Mouse (Mus musculus) adrenal gland, postnatal 25 days (tissue): ENCODE results near the gene Cwc27. TPM values are rescaled to one million over a fixed set of nuclear protein-coding genes. Genes with fewer than 3 reads are reported as not detected.

Source experiments
- DNase-seq: peaks from one replicate; pipeline ENCODE4 v3.0.0; 2021; ENCODE audit warnings: mixed read lengths
- total RNA-seq: library from RNA; stranded (reverse); gene quantifications from 2 replicates; pipeline ENCODE4 v1.2.3, GENCODE M21; 2021

Cwc27 gene
- total RNA-seq, 1 experiment from 2014 or later, result 19.6 TPM

DNA sequence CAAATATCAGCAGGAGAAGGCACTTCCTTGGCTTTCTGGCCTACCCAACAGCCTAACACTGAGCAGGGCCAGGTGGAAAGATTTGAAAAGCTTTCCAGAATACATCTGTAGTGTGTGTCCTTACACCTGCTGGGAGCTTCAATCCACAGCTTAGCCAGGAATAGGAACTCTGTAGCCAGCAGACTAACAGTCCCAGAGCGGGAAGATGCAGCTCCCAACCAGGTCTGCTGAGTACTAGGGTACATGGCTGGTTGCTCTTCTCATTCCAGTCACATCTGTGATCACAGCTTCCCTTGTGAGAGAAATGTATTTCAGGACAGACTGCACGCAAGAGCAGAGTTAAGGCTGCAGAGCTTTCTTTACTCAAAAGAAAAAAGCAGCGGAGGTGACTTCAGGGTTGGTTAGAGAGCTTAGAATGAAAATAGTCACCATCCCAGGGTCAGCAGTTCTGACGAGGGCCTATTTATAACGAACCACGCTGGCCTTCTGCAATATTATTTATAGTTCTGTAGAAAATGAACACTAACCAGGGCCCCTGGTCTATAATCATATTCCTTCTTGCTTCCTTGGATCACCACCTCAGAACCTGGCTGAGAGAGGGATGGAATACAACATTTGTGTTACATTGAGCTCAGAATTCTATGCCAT lies 171.0 kb downstream of the Cwc27 start:
- DNase-seq, result no peak

DNA sequence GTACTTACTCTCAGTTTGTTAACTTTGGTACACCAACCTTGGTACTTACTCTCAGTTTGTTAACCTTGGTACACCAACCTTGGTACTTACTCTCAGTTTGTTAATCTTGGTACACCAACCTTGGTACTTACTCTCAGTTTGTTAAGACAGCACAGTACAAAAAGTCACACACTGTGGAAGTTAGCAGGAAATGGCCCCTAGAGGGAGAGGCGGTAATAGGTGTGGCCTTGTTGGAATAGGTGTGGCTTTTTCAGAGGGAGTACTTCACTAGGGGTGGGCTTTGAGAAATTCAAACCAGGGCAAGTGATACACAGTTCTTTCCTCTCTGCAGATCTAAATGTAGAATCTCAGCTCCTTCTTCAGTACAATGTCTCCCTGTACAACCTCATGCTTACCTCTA lies 172.8 kb downstream of the Cwc27 start:
- no peak for DNase-seq

DNA sequence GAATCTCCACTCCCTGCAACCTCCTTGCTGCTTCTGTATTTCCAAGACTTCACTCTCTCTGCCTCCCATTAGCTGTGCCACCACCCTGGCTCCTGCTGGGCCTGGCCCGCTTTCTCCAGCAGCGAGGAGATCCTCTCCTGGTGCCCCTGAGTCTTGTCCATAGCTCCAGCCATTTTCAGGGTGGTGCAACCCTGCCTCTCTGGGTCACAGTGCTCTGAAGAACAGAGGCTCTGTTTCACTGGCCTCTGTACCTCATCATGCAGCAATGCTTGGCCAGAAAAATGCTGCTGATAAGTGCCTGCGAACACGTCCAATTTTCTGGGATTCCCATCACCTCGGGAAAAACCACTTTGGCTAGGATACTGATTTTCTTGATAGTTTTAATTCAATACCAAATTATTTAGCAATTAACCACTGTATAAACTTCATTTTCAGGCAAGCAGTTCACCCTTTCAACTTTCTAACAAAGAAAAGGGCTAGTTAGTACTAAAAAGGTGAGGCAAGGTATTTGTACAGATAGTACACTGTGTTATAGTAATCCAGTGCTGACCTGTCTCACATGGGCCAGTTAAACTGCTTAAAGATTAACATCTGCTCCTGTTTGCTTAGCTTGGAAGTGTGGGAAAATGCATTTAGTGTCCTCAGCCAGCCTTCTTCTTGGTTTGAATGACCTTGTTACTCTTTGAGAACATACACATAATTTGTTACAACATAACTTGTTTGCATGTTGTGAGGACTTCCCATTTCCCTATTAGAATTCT lies 176.1 kb downstream of the Cwc27 start:
- DNase-seq, result no peak

DNA sequence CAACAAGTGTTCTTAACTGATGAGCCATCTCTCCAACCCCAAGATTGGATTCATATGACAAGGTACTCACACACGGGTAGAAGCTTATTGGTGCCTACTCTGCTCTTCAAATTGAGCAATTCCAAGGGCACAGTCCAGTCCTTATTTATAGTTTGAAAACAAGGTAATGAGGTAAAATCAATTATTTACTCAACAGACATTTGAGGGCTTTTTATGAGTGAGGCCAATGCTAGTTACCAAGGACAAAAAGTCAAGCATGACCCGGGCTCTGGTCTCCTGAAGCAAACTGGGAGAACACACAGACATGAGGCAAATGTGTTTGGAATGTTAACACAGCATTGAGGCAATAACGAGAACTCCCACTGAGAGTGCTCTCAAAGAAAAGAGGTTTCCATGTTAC lies 178.0 kb downstream of the Cwc27 start:
- no peak for DNase-seq

DNA sequence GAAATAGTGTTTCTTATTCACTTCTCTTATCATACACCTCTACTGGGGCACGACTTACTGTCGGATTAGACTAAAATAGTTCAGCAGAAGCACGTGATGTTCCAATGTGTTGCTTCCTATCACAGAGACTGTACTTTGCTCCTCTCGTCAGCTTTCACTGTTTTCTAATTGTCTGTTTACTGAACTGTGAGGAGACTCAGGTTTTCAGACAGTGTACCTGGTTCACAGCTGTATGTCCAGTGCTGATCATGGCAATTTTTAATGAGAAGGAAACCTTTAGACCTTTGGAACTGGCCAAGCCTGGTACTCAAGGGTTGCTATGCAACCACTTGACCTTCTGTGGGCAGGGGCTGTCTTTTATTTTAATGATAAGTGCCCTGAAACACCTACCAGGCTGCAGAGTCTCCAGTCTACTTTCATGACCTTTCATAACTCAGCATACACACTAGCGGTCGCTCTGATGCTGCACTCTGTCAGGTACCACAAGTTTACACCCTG lies 180.9 kb downstream of the Cwc27 start:
- DNase-seq, result no peak

DNA sequence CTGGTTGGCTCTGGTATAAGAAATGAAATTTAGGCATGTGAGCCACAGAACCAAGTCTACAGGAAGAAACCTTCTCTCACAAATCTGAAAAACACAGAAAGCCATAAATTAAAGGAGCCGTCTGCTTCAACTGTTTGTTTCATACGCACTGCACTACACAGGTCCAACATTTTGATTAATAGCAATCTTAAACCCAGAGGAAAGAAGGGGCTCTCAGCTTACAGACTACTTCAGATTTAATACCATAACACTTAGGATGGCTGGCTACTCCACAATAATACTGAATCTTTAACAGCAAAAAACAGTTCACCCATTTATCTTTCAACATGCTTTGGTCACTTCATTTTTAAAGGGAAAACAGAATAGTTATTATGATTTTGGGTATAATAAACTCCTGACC lies 182.2 kb downstream of the Cwc27 start:
- no peak for DNase-seq

DNA sequence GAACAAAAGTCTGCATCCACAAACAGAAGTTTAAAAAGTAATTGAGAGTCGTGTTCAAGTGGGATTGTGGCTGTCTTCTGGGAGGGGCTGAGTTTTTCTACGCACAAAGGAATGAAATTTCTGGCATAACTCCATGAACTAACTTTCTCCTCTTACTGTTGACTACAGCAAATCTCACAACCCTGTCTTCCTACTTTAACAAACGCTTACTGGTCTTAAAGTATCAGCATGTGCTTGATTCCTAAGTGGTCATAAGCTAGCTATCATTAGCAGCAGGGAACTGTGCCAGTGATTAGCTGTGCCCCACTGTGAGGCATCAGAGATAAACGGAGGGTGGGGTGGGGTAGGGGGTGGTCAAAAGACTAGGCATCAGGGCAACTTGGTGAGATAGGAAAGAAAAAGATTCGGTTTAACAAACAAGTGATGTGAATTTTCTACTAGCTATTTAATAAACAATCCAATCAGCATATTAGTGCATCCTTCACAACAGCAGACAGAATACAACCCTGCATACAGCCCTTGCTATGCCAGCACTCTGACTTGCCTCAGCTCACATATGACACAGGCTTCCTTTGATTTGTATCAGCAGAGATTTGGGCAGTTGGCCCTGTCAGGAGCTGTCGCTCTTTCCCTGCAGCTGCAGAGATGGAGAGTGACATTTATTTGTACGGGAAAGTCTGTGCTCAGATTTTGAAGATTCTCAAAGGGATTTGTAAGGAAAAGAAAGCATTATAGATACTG lies 184.3 kb downstream of the Cwc27 start:
- no peak for DNase-seq

DNA sequence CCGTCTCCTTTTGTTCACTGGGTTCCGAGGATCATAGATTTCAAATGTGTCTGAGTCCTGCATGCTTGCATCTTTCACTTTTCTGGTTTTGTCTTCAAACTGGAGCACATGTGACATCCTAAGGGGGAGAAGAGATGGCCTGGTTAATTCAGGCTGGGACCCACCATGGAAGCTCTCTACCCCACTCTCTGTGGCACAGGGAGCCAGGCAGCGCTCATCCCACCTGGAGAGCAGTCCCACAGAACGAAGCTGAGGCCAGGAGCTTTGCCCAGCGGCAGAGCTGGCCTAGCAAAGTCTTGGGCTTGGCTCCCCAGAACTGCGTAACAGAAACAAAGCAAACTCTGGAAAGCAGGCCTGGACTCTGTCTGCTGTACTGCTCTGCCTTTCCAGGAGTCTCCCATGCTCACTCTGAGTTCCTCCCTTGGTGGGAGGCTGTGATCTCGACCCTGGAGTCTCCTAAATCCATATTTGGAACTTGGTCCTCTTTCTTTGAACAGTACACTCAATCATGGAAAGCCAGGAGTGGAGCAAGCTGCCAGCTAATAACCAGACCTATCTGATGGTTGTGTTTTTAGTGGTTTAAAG lies 185.2 kb downstream of the Cwc27 start:
- DNase-seq, result no peak

DNA sequence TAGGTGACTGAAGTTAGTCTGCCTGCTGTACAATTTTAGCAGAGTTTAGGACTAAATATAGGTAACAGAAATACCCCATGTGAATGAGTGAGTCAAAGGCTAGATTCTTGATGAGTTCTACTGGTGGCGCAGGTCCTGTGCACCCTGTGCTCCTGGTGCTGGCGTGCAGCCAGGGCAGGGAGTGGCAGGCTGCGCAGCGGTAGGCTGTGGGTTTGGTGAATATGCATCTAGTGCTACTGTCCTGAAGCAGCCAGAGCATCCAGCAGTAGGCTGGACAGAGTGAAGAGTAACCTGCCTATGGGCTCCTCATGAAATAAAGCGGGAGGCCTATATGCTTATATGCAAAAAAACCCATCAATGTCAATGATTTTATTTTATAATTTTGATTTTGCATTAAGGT lies 186.1 kb downstream of the Cwc27 start:
- no peak for DNase-seq

DNA sequence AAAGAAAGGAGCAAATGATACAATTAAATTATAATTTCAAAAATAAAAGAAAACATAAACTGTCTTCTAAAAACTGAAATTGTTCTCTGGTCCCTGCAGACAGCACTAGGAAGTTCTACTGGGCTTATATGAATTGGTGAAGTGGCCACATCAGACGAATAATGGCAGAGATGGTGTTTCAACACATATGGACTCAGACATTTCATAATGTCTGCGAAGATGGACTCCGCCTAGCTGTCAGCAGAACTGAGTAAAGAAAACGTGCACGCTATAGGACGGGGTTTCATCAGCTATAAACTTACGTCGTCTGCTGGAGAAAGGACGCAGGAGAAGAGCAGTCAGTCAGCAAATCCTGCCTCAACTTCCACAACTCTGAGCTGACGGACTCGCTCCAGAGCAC lies 187.3 kb downstream of the Cwc27 start:
- no peak for DNase-seq

DNA sequence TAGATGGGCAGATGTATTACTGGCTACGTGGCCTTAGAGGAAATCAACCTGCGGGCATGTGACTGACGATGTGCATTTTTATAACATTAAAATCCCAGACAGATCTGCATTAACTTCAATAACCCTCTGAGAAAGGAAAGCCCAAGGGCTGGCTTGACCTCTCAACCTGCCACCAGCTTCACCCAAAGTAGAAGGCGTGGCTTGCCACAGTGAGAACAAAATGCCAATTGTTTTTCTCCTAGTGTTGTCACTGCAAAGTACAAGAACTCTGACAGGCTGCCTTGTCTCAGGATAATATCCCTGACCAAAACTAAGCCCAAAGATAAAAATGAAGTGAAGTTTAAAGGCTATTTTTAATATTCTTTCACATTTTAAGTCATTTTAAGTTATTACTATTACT lies 188.9 kb downstream of the Cwc27 start:
- DNase-seq, result no peak

DNA sequence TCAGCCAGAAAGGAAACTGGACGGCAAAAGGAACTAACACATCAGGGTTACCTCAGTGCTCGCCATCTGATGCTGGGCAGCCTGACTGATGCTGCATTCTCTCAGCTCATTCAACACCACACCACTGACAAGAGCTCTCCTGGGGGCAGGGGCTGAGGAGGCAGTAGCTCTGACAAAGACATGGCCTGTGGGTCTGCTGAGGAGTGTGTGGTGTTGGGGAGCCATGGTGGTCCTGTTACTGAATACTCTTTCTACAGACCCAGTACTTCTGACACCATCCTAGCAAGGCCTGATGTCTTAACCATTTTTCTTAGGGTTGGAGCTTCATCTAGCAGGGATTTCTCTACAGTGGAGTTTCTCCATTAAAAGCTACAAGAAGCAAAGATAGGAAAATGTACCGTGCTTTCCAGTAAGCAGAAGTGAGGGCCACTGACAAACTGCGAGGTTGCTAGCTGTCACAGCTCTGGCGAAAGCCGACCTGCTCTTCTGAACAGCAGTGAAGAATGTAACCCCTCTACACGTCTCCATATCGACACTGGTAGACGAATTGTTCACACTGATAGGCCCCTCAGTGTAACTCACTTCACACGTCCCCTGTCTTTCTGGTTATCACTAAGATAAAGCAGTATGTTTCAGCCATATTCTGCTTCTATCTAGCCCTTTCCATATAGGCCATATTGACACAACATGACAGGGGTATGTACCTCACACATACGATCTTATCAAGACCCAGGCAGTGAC lies 189.6 kb downstream of the Cwc27 start:
- no peak for DNase-seq

DNA sequence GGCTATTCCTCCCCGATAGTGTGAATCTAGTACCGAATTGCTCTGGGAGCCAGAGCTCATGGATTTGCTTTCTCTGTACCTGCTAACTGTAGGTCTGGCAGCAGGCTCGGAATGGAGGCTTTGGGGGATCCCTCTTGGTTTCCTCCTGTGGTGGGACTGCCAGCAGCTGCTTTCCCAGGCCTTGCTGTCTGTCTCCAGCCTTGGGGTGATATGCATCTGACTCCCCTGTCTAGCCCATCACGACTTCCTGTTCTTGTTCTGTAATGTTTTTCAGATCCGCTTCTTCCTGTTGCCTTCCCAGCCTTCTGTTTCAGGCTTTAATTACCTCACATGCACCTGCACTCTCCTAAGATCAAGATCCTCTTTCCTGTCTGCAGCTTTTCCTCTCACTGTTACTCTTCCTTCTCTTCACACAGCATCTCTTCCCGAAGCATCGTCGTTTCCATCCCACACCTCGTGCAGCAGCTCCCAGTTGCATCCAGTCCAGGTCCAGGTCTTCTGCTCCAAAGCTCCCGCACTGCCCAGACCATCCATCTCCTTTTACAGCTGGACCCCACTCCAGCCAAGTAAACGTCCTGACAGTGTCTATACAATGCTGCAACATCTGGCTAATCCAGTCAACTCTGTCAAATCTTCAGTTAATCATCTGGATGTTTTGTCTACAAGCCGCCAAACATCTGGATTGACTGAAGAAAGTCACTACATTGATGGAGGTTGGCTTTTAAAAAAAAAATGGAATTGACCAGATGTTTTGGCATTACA lies 193.6 kb downstream of the Cwc27 start:
- no peak for DNase-seq

DNA sequence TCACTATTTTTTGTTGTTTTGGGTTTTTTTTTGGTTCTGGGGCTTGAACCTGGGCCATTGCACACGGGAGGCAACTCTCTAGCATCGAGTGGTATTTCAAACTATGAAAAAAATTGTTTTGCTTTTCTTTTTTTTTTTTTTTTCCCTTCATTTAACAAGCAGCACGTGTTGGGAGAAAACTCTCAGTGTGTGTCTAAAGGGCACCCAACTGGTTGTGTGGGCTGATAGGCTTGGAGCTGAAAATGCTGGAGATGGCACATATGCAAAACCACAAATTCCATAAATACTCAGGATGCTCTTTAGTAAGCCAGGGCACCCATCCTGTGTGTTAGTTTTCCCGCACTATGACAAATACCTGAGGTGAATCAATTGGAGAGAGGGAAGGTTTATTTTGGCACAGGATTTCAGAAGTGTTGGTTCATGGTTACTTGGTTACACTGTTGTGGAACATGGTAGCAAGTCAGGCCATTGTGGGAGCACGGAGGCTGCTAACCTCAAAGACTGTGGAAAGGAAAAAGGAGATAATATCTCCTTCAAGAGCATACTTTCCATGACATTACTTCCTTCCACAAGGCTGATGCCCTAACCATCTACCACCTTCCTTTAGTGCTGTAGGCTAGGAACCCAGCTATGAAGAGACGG lies 194.7 kb downstream of the Cwc27 start:
- no peak for DNase-seq

DNA sequence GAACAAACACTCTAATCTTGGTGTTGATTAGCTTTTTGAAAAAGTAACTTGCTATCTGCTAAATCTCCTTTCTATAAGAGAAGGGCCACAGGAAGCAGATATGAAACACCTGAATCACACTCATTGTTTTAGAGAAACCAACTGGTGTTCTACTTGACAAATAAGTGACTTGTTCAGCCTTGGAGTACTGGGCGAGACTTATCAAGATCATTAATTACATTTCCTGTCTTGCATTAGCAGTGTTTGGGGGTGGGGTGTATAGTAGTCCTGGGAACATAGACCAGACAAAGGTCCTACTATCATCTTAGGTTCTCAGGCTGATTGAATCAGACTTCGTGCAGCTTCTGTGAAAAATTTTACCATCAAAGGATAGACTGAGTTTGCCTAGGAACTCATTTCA lies 196.5 kb downstream of the Cwc27 start:
- DNase-seq, result no peak

DNA sequence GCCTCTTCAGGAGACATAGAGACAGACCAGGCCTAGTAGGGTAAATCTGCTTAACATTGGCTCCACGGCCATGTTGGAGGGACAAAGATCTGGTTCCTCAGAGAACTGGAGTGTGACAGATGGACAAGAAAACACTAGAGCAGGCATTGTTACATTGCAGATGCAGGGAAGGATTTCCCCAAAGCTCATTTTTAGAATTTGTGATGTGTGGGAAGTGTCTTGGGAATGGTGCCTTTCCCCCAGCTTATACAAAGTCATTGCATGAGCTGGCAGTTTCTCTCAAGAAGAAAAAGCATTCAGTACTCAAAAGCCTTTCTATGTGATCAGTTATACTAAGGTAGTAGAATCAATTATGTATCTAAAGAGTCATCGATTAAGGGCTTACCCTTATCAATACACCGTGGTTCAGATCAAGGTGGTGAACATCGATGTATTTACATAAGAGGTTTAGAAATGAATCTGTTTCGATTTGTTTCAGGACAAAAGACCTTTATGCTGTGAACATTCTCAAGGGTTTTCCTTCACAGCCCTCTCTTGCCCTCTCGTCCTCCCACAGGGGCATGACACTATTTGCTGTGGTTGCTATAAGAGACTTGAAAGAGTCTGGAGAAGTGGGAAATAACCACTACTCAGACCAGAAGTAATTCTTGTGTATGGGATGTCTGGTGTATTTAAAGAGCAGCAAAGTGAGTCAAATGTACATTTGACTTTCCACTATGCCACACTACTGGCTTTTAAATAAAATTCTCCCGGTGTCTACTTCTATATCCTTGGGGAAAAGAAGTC lies 197.2 kb downstream of the Cwc27 start:
- no peak for DNase-seq

DNA sequence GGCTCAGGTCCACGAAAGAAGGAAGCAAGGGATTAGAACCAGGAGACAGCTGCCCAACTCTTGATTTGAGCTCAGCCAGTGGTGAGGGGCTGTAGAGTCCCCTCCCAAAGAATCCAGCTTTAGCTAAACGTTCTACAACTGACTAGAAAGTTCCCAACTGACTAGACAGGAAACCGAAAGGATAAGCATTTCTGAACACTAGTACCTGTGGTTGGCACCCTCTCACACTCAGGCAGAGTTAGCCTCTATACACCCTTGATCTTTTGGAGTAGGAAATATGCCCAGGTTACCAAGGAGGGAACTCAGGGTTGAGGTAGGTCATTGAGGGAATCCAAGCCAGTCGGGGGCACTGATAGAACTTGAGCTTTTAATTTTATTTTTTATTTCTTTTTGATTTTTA lies 199.7 kb downstream of the Cwc27 start:
- no peak for DNase-seq

DNA sequence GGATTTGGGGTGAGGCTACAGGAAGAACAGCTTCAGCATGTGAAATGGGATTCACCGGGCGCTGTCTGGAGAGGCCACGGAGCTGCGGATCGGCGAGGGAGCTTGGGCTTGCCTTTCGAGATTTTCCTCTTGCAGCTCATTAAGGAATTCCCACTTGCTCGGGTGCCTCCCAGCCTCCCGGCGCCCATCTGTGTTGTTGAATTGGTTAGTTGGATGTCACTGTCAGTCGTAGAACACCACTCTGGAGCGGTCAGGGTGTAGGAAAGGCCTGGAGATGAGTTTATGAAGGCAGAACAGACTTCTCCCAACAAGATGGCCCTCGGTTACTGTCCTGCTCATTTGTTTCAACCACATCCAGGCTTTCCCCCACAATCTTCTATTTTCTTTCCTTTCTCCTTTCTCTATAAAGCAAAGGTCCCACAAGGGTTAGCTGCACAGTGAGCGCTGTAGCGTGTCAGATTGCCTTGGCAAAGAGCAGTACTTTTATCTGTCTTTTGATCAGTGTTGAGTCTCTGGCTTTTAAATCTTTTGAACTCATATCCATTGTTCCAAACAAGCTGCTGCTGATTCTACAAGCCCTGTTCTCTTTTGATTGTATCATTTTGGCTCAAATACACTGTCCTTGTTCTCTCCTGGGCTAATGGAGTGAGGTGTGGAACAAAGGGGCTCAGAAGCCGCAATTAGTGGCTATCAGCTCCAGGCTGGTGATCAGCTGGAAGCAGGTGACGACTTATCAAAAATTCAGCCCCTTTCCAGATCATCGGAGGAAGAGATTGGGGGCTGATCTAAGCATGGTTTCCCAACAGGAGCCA lies 200.7 kb downstream of the Cwc27 start:
- no peak for DNase-seq

DNA sequence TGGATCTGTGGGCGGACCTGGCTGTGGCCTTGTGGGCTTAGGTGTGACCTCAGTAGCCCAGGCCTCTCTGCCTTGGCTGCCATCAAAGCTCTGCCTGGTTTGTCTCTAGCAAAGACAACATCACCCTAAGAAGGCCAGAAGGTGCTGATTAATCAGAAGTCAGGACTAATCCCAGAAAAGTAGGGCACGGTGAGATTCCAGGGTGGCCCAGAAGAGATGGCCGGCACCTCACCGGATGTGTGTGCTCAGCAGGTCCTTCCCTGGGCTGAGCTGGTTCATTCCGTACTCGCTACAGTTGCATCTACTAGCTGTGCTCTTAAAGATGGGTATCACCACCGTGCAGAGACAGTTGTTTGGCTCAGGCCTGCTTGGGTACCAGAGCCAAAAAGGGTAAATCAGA lies 201.8 kb downstream of the Cwc27 start:
- no peak for DNase-seq
